Mouse (Mus musculus) megakaryocyte-erythroid progenitor cell, adult 5-6 weeks (primary cell): Measurements from ENCODE around the gene Zfp174. TPM values are rescaled to one million over a fixed set of nuclear protein-coding genes. Genes with fewer than 3 reads are reported as not detected.
"Not testable (repeated sequence)": the region's sequence is repeated elsewhere in the genome, so short reads cannot be mapped to it uniquely, and the experiment has no call there.

Experiments
- ATAC-seq: replicated peaks from 2 replicates; pipeline ENCODE4 v1.8.0; 2016; ENCODE audit warnings: mild to moderate bottlenecking, inconsistent platforms; ENCODE audit not compliant: severe bottlenecking, poor library complexity, low FRiP score, low TSS enrichment
- total RNA-seq, 2 experiments: library from RNA; stranded (forward) in 1 of 2; stranded (reverse) in 1 of 2; fragments of 200-1000, 215-1000 nt in 1 of 2; fragments of >200 nt in 1 of 2; fragmentation: Nextera tagmentation in 1 of 2; gene quantifications; 2 replicates each; pipeline ENCODE4 v1.2.3; 2014 to 2017

Zfp174 gene
- total RNA-seq (2014; fragmentation: Nextera tagmentation), result 1.1 and 1.4 TPM in 2 replicates
- 0.66 and 1.1 TPM in 2 replicates for total RNA-seq (2017)

DNA sequence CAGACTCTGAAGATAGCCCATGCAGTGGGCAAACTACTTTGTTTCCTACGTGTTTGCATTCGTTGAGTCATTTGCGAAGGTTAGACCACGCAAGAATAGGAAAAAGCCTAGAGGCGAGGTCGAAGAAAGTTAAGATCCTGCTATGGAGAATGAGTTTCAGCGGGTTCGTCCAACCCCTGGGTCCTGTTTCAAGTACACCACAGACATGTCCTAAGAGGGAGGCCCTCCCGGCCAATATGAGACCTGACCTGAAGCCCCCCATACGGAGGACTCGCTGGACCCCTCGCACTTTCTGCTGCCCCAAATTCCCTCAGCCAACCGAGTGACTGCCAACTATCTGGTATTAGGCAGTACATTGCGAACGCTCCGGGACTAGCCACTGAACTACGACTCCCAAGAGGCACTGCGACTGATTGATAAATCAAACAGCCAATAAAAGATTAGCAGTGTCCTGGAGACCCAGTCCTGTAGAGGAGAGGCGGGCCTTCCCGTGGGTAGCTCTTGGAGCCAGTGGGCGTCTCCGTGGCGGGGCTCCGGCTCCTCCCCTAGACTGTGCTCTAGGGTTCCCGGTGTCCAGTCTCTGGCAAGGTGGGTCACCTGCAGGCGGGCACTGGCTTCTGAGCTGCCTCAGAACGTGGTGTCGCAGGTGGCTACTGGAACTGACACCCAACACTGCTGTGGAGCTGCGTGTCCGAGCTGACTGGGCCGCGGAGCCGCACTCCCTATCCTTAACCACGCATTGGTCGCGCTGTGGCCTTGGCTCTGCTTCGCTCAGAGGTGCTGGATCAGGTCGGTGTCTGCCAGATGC, at the start of gene Zfp174:
TSS of gene Zfp174 (plus strand) at position 558 of the 808 bp plus-strand sequence.
- peak; percentile 98 for ATAC-seq

- ATAC-seq, result no peak
Measured at GRCm38 (mm10) chr16:3808176-3808575, 38.9 kb upstream of the Zfp174 start.

GRCm38 (mm10) chr16:3814667-3815066, 32.4 kb upstream of the Zfp174 start:
- ATAC-seq, result not testable (repeated sequence)

- ATAC-seq, result no peak
Measured at GRCm38 (mm10) chr16:3820202-3820601, 26.9 kb upstream of the Zfp174 start.

DNA sequence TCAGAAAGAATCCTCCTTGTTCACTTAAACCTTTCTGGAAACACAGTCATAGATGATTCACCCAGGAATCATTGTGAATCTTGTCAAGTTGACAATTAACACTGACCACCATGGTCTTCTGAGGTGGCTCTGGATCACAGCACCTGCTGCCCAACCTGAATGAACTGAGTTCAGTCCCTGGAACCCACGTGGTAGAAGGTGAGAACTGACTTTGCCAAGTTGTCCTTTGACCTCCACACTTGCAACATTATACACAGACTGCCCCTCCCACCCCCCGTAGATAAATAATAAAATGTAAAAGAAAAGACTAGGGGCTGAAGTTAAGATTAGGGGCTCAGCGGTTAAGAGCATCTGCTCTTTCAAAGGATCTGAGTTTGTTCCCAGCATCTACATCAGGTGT, 19.0 kb upstream of the Zfp174 start:
- ATAC-seq, result no peak

DNA sequence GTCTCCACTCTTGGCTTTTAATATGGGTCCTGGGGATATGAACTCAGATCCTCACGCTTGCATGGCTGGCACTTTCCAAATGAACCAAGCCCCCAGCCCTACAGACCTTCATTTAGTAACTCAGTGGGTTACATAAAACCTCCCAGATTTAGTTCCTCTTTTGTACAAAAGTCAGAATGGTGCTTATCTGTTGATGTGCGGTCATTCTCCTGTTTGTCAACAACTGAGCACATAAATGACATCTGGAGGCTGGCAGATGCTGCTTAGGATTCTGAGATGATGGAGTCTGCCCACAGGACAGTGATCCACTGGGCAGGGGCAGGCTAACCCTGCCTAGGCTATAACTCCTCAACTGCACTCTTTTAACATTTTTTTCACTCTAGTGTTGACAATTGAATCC, 17.3 kb upstream of the Zfp174 start:
- ATAC-seq, result no peak

DNA sequence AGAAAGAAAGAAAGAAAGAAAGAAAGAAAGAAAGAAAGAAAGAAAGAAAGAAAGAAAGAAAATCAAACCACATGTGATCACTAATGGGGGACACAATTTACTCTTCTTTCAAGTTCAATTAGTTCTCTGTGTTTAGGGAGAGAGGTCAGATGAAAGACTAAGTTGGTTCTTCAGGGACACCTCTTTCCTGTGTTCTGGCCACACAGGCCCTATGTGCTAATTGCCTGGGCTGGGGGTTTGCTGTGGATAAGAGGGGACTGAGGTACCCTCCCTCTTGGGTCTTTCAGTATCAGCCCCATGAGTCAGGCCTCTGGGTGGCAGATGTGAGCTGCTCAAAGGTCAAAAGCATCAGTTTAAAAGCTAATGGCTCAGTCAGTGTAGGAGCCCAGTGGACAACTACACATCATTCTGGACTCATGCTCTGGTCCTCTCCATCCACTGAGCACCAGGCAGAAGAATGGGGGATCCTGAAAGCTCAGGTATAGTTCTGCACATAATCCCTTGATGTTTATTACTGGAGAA, 16.4 kb upstream of the Zfp174 start, which contains the start of gene Olfr15:
TSS of gene Olfr15 (plus strand) at position 291 of the 522 bp plus-strand sequence.
- no peak for ATAC-seq

- ATAC-seq, result no peak
Measured at GRCm38 (mm10) chr16:3835461-3835860, 11.6 kb upstream of the Zfp174 start.

DNA sequence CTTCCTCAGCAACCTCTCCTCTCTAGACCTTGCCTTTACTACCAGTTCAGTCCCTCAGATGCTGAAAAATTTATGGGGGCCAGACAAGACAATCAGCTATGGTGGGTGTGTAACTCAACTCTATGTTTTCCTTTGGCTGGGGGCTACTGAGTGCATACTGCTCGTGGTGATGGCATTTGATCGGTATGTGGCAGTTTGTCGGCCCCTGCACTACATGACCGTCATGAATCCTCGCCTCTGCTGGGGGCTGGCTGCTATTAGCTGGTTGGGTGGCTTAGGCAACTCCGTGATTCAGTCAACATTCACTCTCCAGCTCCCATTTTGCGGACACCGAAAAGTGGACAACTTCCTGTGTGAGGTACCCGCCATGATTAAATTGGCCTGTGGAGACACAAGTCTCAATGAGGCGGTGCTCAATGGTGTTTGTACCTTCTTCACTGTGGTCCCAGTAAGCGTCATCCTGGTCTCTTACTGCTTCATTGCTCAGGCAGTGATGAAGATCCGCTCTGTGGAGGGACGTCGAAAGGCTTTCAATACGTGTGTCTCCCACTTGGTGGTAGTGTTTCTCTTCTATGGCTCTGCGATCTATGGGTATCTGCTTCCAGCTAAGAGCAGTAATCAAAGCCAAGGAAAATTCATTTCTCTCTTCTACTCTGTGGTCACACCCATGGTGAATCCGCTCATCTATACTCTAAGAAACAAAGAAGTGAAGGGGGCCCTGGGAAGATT, 7.7 kb upstream of the Zfp174 start:
- no peak; the same call in 1 of the 2 replicates for ATAC-seq

- ATAC-seq, result no peak
Measured at GRCm38 (mm10) chr16:3842989-3843388, 4.1 kb upstream of the Zfp174 start.

- ATAC-seq, result no peak
Measured at GRCm38 (mm10) chr16:3843796-3844195, 3.3 kb upstream of the Zfp174 start.

GRCm38 (mm10) chr16:3847871-3848270, 803 bp downstream of the Zfp174 start:
- no peak for ATAC-seq

DNA sequence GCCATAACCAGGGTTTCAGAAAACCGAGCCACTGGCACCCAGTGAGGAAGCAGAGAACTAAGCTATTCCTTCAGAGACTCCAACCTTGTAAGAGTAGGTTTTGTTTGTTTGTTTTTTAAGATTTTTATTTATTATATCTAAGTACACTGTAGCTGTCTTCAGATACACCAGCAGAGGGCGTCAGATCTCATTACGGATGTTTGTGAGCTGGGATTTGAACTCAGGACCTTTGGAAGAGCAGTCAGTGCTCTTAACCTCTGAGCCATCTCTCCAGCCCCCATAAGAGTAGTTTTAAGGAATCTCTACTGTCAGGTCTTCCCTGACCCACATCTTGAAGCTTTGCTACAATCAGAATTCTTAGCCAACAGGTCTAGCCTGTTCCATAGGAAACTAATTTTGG, 1.3 kb downstream of the Zfp174 start:
- ATAC-seq, result no peak

GRCm38 (mm10) chr16:3851301-3851700, 4.2 kb downstream of the Zfp174 start:
- ATAC-seq, result not testable (repeated sequence)

- no peak for ATAC-seq
Measured at GRCm38 (mm10) chr16:3852586-3852985, 5.5 kb downstream of the Zfp174 start.

DNA sequence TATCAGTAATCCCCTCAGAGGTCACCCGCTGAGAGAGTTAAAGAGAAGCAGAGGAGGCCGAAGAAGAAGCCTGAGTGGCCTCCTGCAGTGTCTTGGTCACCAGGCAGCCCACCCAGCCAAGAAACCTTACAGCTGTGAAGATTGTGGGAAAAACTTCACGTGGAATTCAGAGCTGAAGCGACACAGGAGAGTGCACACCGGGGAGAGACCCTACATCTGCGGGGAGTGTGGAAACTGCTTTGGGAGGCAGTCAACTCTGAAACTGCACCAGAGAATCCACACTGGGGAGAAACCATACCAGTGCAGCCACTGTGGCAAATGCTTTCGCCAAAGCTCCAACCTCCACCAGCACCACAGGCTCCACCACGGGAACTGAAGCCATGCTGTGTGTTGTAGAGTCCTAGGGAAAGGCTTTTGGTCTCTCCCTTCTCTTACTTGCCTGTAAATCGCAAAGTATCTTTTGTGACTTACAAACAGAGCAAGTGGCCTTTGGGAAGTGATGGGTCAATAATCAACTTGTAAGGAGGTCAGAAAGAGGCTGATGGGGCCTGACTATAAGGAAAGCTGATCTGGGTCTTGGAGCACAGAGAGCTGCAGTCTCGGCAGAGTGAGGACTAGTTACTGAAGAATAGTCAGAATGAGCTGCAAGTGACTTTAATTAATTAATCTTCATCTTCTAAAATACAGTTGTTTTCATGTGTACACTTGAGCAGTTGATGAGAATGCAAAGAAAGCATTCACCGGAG, 7.5 kb downstream of the Zfp174 start:
- no peak for ATAC-seq

DNA sequence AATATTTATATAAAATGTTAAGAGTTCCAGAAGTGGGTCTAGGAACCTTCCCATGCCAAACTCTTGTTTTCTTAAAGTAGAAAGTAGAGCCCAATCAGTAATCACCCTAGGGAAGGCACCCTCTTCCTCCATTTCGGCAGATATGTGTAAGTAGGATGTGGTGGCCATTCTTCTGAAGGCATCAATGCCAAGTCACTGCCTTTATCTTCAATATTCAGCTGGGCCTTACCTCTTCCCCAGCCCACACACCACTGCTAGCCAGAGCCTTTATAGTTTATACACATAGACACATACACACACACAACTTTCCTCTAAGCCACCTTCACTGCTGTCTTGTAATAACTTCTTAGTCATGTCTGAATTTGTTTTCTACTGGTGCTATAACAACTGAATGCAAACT, 8.7 kb downstream of the Zfp174 start:
- ATAC-seq, result peak; percentile 76

DNA sequence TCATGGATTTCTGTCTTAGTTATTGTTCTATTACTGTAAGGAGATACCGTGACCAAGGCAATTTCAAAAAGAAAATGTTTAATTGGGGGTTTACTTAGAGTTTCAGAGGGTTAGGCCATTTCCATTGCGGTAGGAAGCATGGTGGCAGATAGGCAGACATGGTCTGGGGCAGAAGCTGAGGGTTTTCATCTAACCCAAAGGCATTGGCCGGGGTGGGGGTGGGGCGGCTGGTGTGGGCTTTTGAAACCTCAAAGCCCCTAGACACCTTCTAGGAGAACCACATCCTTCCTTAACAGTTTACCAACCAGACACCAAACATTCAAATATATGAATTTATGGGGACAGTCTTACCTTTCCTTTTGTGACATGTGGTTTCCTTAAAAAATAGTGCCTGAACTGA, 12.2 kb downstream of the Zfp174 start:
- ATAC-seq, result no peak

DNA sequence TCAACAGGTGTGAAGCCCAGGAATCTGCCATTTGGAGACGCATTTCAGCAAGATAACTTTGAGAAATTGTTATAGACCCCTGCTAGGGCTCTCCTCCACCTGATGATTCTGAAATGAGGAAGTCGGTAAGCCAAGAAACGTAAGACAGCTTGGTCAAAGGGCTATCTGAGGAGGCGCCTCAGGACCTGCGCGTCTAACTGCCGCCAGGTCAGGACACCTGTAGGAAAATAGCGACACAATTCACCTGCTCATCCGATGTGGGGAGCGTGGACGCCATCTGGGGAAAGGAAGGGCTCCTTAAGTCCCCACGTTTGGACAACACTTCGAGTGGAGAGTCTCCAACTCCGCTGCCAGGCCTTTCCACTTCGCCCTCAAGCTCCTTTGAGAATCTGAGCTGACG, 24.7 kb downstream of the Zfp174 start:
- ATAC-seq, result peak; percentile 13
